Mouse (Mus musculus): ENCODE measurements around the gene Nosip.

GRCm38 (mm10) chr7:45020225-45020624 lies 42.0 kb upstream of the Nosip start:
- TF ChIP-seq CTCF (conservative IDR thresholded peaks at IDR 0.05 in 1 of 2, IDR thresholded peaks at IDR 0.05 in 1 of 2; ENCODE audit: low read depth in 2 of 2, low read length in 2 of 2): no peak
- TF ChIP-seq POLR2A (IDR thresholded peaks at IDR 0.05; ENCODE audit: low read depth, low read length): no peak
- TF ChIP-seq CHD1 (IDR thresholded peaks at IDR 0.05; ENCODE audit: low read depth, low read length): no peak
- no peak for TF ChIP-seq ELF1 (IDR thresholded peaks at IDR 0.05; ENCODE audit: low read depth, low read length)
- no peak for TF ChIP-seq JUND (conservative IDR thresholded peaks at IDR 0.05; ENCODE audit: low read depth, low read length)
- TF ChIP-seq MAFK (IDR thresholded peaks at IDR 0.05; ENCODE audit: insufficient replicate concordance, low read length): no peak
- TF ChIP-seq ZMIZ1 (IDR thresholded peaks at IDR 0.05; ENCODE audit: low read depth, low read length): no peak
- TF ChIP-seq RAD21 (IDR thresholded peaks at IDR 0.05; ENCODE audit: low read depth, low read length): no peak
- TF ChIP-seq EP300 (IDR thresholded peaks at IDR 0.05; ENCODE audit: low read length): no peak
- no peak for TF ChIP-seq TCF12 (IDR thresholded peaks at IDR 0.05; ENCODE audit: low read depth, low read length)
- no peak for TF ChIP-seq MYC (IDR thresholded peaks at IDR 0.05; ENCODE audit: low read depth, low read length)
- TF ChIP-seq CHD2 (IDR thresholded peaks at IDR 0.05; ENCODE audit: low read length): no peak
- no peak for TF ChIP-seq ZC3H11A (IDR thresholded peaks at IDR 0.05; ENCODE audit: low read depth, low read length)

Measured in CH12.LX (cell line).